ENCODE assay signal across 8 mouse cellular contexts in genomic region chrX:104413183-104413983, GRCm38 (mm10). TPM values are rescaled to one million over a fixed set of nuclear protein-coding genes. Genes with fewer than 3 reads are reported as not detected.
DNase-seq lines count a peak whose midpoint lies in the region; ATAC-seq lines count a peak whose summit lies in the region.

TSS of gene Abcb7 (minus strand) at chrX:104413856.

- peak within 1 kb of the TSS; percentile 69 for H3K4me3 ChIP-seq in hindbrain, embryonic 16.5 days (ENCODE audit: low read length)

- peak; percentile 91 for DNase-seq in ZHBTc4 (ENCODE audit: low read depth, low spot score)
- DNase-seq in cerebellum, postnatal 4 days (ENCODE audit: low spot score in 2 of 2): peak; percentile 58 to 81
- peak; percentile 74 for DNase-seq in gastrocnemius, adult 18-20 months (ENCODE audit: low spot score)
- peak; percentile 81 to 87 for DNase-seq in left cerebral cortex, adult 18-20 months (ENCODE audit: low spot score in 2 of 2)
- peak; percentile 87 to 91 for DNase-seq in lung, postnatal 4 days
- peak; percentile 92 for DNase-seq in retina, postnatal 1 day
- DNase-seq in thymus, postnatal 4 days: peak; percentile 92

- H3K27me3 ChIP-seq in hindbrain, embryonic 16.5 days (replicated peaks; ENCODE audit: control insufficient read depth, insufficient read depth, low read length): peaks cover 4% of the 10 kb centered on the region

- no peaks in the 10 kb centered on the region for H3K9me3 ChIP-seq in hindbrain, embryonic 16.5 days (ENCODE audit: control insufficient read depth, low read length)

- ATAC-seq in hindbrain, embryonic 16.5 days: peak; percentile 99

- no peaks in the 10 kb centered on the region for H3K36me3 ChIP-seq in hindbrain, embryonic 16.5 days (ENCODE audit: control insufficient read depth, insufficient read depth, low read length)

- peak within 1 kb of the TSS; percentile 85 for H3K27ac ChIP-seq in hindbrain, embryonic 16.5 days (ENCODE audit: low read depth, low read length)

- H3K9ac ChIP-seq in hindbrain, embryonic 16.5 days (ENCODE audit: low read depth, low read length): peak within 1 kb of the TSS; percentile 75

- no peaks in the 10 kb centered on the region for H3K4me1 ChIP-seq in hindbrain, embryonic 16.5 days (ENCODE audit: control insufficient read depth, insufficient read depth, low read depth, low read length)

- H3K4me2 ChIP-seq in hindbrain, embryonic 16.5 days (ENCODE audit: low read length): peak within 1 kb of the TSS; percentile 55

- WGBS in hindbrain, embryonic 16.5 days: 20% methylated on average over 51 of the region's 58 CpGs

RNA-seq across cellular contexts. Expression of gene Abcb7, which starts in this region (rescaled TPM):
- 10 to 100 TPM; 40.3 to 41.7 TPM for total RNA-seq in gastrocnemius, adult 18-20 months (2021)
- polyA plus RNA-seq in hindbrain, embryonic 16.5 days (2015; fragmentation: Nextera tagmentation; extraction: Ambion mirVana): 5.4 and 6.6 TPM in 2 replicates
- total RNA-seq in left cerebral cortex, adult 18-20 months (2021): 10 to 100 TPM; 25.8 to 30.0 TPM

Comparison
In these comparisons a context has a peak if more than half of its experiments do, and no peak if none do; other contexts are left out.
1. Peak in every context shown above with its lines: DNase-seq, ATAC-seq, H3K4me3 ChIP-seq and H3K27ac ChIP-seq.